Mouse (Mus musculus): ENCODE measurements around the gene Cav1.

DNA sequence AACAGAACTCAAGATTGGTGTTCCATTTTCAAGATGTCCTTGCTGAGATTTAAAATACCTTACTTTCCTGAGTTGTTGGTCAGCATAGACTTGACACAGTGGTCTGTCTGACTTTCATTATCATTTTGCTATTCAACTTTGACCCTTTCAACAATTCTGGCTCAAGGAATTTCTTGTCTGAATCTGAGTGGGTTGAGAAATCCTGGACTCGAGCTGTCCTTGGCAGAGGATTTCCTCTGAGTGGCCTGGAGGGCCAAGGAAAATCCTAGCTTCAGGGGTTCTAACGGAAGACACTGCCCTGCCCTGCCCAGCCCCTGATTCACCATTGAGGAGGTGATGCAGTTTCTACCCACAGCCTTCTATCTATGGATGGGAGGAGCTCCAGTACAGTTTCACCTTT lies 2.5 kb downstream of the Cav1 start:
- TF ChIP-seq CTCF (IDR thresholded peaks at IDR 0.05; ENCODE audit: low read depth, low read length), result no peak
- TF ChIP-seq POLR2A (IDR thresholded peaks at IDR 0.05; ENCODE audit: insufficient read depth, low read length), result no peak
